Mouse (Mus musculus): ENCODE measurements around the gene Ptpre. TPM values are rescaled to one million over a fixed set of nuclear protein-coding genes. Genes with fewer than 3 reads are reported as not detected.

Ptpre gene
- total and polyA plus RNA-seq, 2 experiments: 0.75 to 1.1 TPM

GRCm38 (mm10) chr7:135601607-135602006 is 64.3 kb downstream of the Ptpre start:
- no peaks in the 10 kb centered on the region for H3K79me2 ChIP-seq (ENCODE audit: control insufficient read depth, insufficient read depth, low read length)
- no peak overlapping the region for H3K4me3 ChIP-seq (ENCODE audit: insufficient read depth, low read depth, low read length)
- H3K4me1 ChIP-seq (ENCODE audit: control insufficient read depth, insufficient read depth, low read length): peaks cover 14% of the 10 kb centered on the region; the same call in 1 of the 2 replicates
- no peak overlapping the region for H3K27ac ChIP-seq (replicated peaks; ENCODE audit: insufficient read depth, low read depth, low read length)
- WGBS: 88% methylated on average over 8 of the region's 8 CpGs
- H3K9ac ChIP-seq (ENCODE audit: low read depth, low read length): no peak overlapping the region
- no peak for DNase-seq (ENCODE audit: extremely low read depth, low read depth, low spot score)
- TF ChIP-seq POLR2A (IDR thresholded peaks at IDR 0.05; ENCODE audit: extremely low read depth, insufficient read depth, low read length) (no peak), CTCF (IDR thresholded peaks at IDR 0.05; ENCODE audit: low read depth, low read length) (no peak)
- no peaks in the 10 kb centered on the region for H3K36me3 ChIP-seq (ENCODE audit: control insufficient read depth, insufficient read depth, low read length)
- H3K27me3 ChIP-seq (ENCODE audit: control insufficient read depth, insufficient read depth, low read length): no peaks in the 10 kb centered on the region

- Histone ChIP-seq H3K9ac (ENCODE audit: low read depth, low read length) (no peak overlapping the region), H3K4me3 (ENCODE audit: insufficient read depth, low read depth, low read length) (no peak overlapping the region), H3K79me2 (ENCODE audit: control insufficient read depth, insufficient read depth, low read length) (no peaks in the 10 kb centered on the region), H3K27me3 (ENCODE audit: control insufficient read depth, insufficient read depth, low read length) (no peaks in the 10 kb centered on the region), H3K4me1 (ENCODE audit: control insufficient read depth, insufficient read depth, low read length) (peaks cover 9% of the 10 kb centered on the region; the same call in 1 of the 2 replicates), H3K36me3 (ENCODE audit: control insufficient read depth, insufficient read depth, low read length) (no peaks in the 10 kb centered on the region), H3K27ac (replicated peaks; ENCODE audit: insufficient read depth, low read depth, low read length) (peak overlapping the region; percentile 15; the same call in 1 of the 2 replicates)
- 89% methylated on average over 6 of the region's 6 CpGs for whole genome bisulfite sequencing
- no peak for DNase-seq (ENCODE audit: extremely low read depth, low read depth, low spot score)
- no peak for TF ChIP-seq CTCF (IDR thresholded peaks at IDR 0.05; ENCODE audit: low read depth, low read length)
- TF ChIP-seq POLR2A (IDR thresholded peaks at IDR 0.05; ENCODE audit: extremely low read depth, insufficient read depth, low read length): no peak
These were observed 65.0 kb downstream of the Ptpre start for GRCm38 (mm10) chr7:135602265-135602664.

- Histone ChIP-seq H3K4me3 (ENCODE audit: insufficient read depth, low read depth, low read length) (no peak overlapping the region), H3K27me3 (ENCODE audit: control insufficient read depth, insufficient read depth, low read length) (no peaks in the 10 kb centered on the region), H3K9ac (ENCODE audit: low read depth, low read length) (no peak overlapping the region), H3K79me2 (ENCODE audit: control insufficient read depth, insufficient read depth, low read length) (no peaks in the 10 kb centered on the region), H3K27ac (replicated peaks; ENCODE audit: insufficient read depth, low read depth, low read length) (peak overlapping the region; percentile 70), H3K4me1 (ENCODE audit: control insufficient read depth, insufficient read depth, low read length) (peaks cover 11% of the 10 kb centered on the region), H3K36me3 (ENCODE audit: control insufficient read depth, insufficient read depth, low read length) (no peaks in the 10 kb centered on the region)
- DNase-seq (ENCODE audit: extremely low read depth, low read depth, low spot score): peak; percentile 95
- 32% methylated on average over 5 of the region's 5 CpGs for WGBS
- no peak for TF ChIP-seq POLR2A (IDR thresholded peaks at IDR 0.05; ENCODE audit: extremely low read depth, insufficient read depth, low read length)
- TF ChIP-seq CTCF (IDR thresholded peaks at IDR 0.05; ENCODE audit: low read depth, low read length): no peak
These were observed 65.7 kb downstream of the Ptpre start for GRCm38 (mm10) chr7:135602881-135603523.

- WGBS: 59% methylated on average over 15 of the region's 15 CpGs
- TF ChIP-seq POLR2A (IDR thresholded peaks at IDR 0.05; ENCODE audit: extremely low read depth, insufficient read depth, low read length) (no peak), CTCF (IDR thresholded peaks at IDR 0.05; ENCODE audit: low read depth, low read length) (no peak)
- Histone ChIP-seq H3K27ac (replicated peaks; ENCODE audit: insufficient read depth, low read depth, low read length) (no peak overlapping the region), H3K9ac (ENCODE audit: low read depth, low read length) (no peak overlapping the region), H3K36me3 (ENCODE audit: control insufficient read depth, insufficient read depth, low read length) (no peaks in the 10 kb centered on the region), H3K4me3 (ENCODE audit: insufficient read depth, low read depth, low read length) (no peak overlapping the region), H3K4me1 (ENCODE audit: control insufficient read depth, insufficient read depth, low read length) (peaks cover 23% of the 10 kb centered on the region), H3K79me2 (ENCODE audit: control insufficient read depth, insufficient read depth, low read length) (no peaks in the 10 kb centered on the region), H3K27me3 (ENCODE audit: control insufficient read depth, insufficient read depth, low read length) (no peaks in the 10 kb centered on the region)
- peak; percentile 30 for DNase-seq (ENCODE audit: extremely low read depth, low read depth, low spot score)
These were observed 67.9 kb downstream of the Ptpre start for GRCm38 (mm10) chr7:135605002-135605803.

- H3K36me3 ChIP-seq (ENCODE audit: control insufficient read depth, insufficient read depth, low read length): no peaks in the 10 kb centered on the region
- 93% methylated on average over 6 of the region's 6 CpGs for WGBS
- no peak overlapping the region for H3K4me3 ChIP-seq (ENCODE audit: insufficient read depth, low read depth, low read length)
- no peak overlapping the region for H3K9ac ChIP-seq (ENCODE audit: low read depth, low read length)
- H3K27ac ChIP-seq (replicated peaks; ENCODE audit: insufficient read depth, low read depth, low read length): no peak overlapping the region
- DNase-seq (ENCODE audit: extremely low read depth, low read depth, low spot score): no peak
- TF ChIP-seq POLR2A (IDR thresholded peaks at IDR 0.05; ENCODE audit: extremely low read depth, insufficient read depth, low read length): no peak
- TF ChIP-seq CTCF (IDR thresholded peaks at IDR 0.05; ENCODE audit: low read depth, low read length): no peak
- no peaks in the 10 kb centered on the region for H3K79me2 ChIP-seq (ENCODE audit: control insufficient read depth, insufficient read depth, low read length)
- H3K27me3 ChIP-seq (ENCODE audit: control insufficient read depth, insufficient read depth, low read length): no peaks in the 10 kb centered on the region
- H3K4me1 ChIP-seq (ENCODE audit: control insufficient read depth, insufficient read depth, low read length): peaks cover 26% of the 10 kb centered on the region
These were observed 68.5 kb downstream of the Ptpre start for GRCm38 (mm10) chr7:135605804-135606072.

- DNase-seq (ENCODE audit: extremely low read depth, low read depth, low spot score): peak; percentile 97
- Histone ChIP-seq H3K4me1 (ENCODE audit: control insufficient read depth, insufficient read depth, low read length) (peaks cover 23% of the 10 kb centered on the region), H3K9ac (ENCODE audit: low read depth, low read length) (no peak overlapping the region), H3K27ac (replicated peaks; ENCODE audit: insufficient read depth, low read depth, low read length) (peak overlapping the region; percentile 84), H3K27me3 (ENCODE audit: control insufficient read depth, insufficient read depth, low read length) (no peaks in the 10 kb centered on the region), H3K4me3 (ENCODE audit: insufficient read depth, low read depth, low read length) (no peak overlapping the region), H3K79me2 (ENCODE audit: control insufficient read depth, insufficient read depth, low read length) (no peaks in the 10 kb centered on the region), H3K36me3 (ENCODE audit: control insufficient read depth, insufficient read depth, low read length) (no peaks in the 10 kb centered on the region)
- no peak for TF ChIP-seq CTCF (IDR thresholded peaks at IDR 0.05; ENCODE audit: low read depth, low read length)
- TF ChIP-seq POLR2A (IDR thresholded peaks at IDR 0.05; ENCODE audit: extremely low read depth, insufficient read depth, low read length): no peak
- WGBS: 18% methylated on average over 4 of the region's 4 CpGs
These were observed 70.9 kb downstream of the Ptpre start for GRCm38 (mm10) chr7:135608208-135608607.

Data from liver, adult 2 months (tissue).